Mouse (Mus musculus) Patski (cell line): ENCODE measurements at regions not wholly inside any gene's neighbourhood (a gene's known extent, or its start where the extent isn't known, plus 50 kb on each side); places are given as distances from the start of the nearest gene placed in this dataset.
A peak's percentile ranks its signal among the peaks of the same experiment; 100 is the strongest.

ENCODE experiments used
- ATAC-seq: fragments of 100-300 bp; one replicate; pipeline ENCODE4 v1.8.0; 2021
- CTCF ChIA-PET: fragments of 350-600 bp; sonication (Branson Sonifier 250); formaldehyde crosslinking; loops from one replicate; lab custom pipeline; 2022; ENCODE audit warnings: inconsistent platforms; lab: Charles Lee
- POLR2A ChIA-PET: fragments of 350-600 bp; sonication (Branson Sonifier 250); formaldehyde crosslinking; loops from one replicate; lab custom pipeline; 2022; ENCODE audit warnings: antibody characterized with exemption, inconsistent platforms; lab: Charles Lee
- DNase-seq: peaks from one replicate; pipeline ENCODE4 v3.0.0-alpha.2; 2011; ENCODE audit warnings: low read depth, low spot score
- H3K27me3 ChIP-seq: fragments of 371-371 bp; one replicate; pipeline ENCODE4 v1.5.1; 2021
- CTCF ChIP-seq: fragments of 100-300 bp; IDR thresholded peaks from one replicate; pipeline ENCODE4 v1.5.1; 2021
- in situ Hi-C: fragments of 300-500 bp; cut with MboI; formaldehyde crosslinking; loops from 3 replicates; pipeline ENCODE4 v1.11.1; 2018; ENCODE audit warnings: low pct_unique_long_range_greater_than_20kb, mixed read lengths

DNA sequence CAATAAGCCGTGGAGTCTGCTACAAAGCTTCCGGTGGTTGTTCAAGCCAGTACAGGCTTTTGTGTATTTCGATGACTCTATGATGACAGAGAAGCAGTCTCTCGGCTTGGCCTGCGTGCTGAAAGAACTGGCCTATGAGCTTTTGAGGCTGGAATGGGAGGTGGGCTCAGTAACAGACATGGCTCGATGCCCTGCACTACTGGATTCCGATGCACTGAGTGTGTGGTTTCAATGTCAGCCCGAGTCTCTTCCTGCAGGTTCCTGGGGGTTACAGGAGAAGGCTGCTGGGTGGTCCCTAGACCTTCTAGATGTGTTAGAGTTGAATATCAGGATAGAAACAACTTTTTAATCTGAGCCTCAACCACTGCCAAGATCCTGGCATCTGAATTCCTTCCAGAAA is 53.2 kb downstream of the Gm815 start:
- DNase-seq (no peak), ATAC-seq (no peak)
- no peak for TF ChIP-seq CTCF
- ChIA-PET CTCF (interaction anchor here (0.8 to 2.4 kb wide), 4 partner anchors 15 to 486 kb away, joined by 3 to 9 read pairs (median 4); no protein-coding TSS in a partner anchor), POLR2A (interaction anchor here (0.6 to 0.7 kb wide), 4 partner anchors 15 to 378 kb away, joined by 3 to 6 read pairs (median 3); no protein-coding TSS in a partner anchor)
- no peaks in the 10 kb centered on the region for H3K27me3 ChIP-seq
- in situ Hi-C loops: no loop called here

DNA sequence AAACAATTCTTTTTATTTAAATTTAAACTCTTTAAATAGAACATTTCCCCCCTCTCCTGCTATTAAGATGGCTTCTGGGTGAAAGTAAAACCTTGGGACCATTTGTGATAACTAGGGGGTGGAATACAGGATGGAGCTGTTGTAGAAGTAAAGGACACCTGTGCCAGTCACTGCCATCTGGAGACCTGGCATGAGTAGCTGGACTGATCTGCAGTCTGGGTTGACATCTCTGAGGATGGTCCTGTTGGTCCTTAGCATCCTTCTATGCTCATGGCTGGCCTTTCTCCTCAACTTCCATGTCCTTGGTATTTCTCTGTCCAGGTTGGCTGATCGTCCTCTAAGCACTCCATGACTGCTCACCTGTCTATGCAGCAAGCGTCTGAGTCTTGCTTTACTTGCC is 58.3 kb downstream of the Gm815 start:
- in situ Hi-C loops: no loop called here
- ChIA-PET CTCF (interaction anchor here (1.6 kb wide), 1 partner anchor 29 kb away, joined by 5 read pairs; no protein-coding TSS in a partner anchor), POLR2A (no interaction called here)
- H3K27me3 ChIP-seq: no peaks in the 10 kb centered on the region
- no peak for ATAC-seq
- no peak for DNase-seq
- no peak for TF ChIP-seq CTCF

DNA sequence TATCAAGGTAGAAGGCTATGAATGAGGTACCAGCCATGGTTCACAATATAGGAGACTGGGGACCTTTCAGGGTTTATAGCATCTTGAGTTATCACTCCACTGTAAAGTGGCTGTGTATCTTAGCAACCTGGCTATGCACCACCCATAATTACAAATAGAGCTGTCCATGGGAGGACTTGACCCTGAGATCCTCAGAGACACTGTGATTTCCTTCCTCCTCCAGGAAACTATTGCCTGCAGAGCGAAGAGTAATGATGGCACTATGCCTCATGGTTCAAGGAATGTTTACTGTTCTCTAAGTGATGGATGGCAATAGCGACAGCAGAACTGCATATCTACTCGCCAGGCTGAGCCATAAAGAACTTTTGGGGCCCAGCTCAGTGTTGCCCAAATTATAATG is 60.9 kb downstream of the Gm815 start:
- ChIA-PET CTCF (interaction anchor here (1.6 kb wide), 1 partner anchor 10 kb away, joined by 3 read pairs; no protein-coding TSS in a partner anchor), POLR2A (no interaction called here)
- DNase-seq (no peak), ATAC-seq (no peak)
- H3K27me3 ChIP-seq: no peaks in the 10 kb centered on the region
- no peak for TF ChIP-seq CTCF
- in situ Hi-C loops: no loop called here

DNA sequence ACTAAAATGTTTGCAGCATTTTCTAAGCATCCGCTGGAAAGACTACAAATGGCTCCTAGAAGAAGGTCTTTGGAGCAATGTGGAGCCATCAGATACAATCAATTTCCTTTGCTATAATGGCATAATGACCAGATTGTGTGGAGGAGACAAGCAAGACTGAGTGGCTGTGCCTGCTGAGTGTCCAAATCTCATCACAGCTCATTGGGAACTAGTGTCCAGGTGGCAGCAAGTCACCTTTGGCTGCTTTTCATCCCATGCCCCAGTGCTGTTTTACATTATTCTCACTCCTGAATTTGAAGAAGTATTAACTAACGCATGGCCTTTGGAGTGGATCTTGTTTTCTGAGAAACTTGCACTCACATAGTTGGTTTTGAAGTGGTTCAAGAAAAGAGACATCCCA is 62.8 kb downstream of the Gm815 start:
- ATAC-seq: no peak
- no peaks in the 10 kb centered on the region for H3K27me3 ChIP-seq
- ChIA-PET CTCF (no interaction called here), POLR2A (no interaction called here)
- DNase-seq: no peak
- TF ChIP-seq CTCF: no peak
- in situ Hi-C loops: no loop called here

DNA sequence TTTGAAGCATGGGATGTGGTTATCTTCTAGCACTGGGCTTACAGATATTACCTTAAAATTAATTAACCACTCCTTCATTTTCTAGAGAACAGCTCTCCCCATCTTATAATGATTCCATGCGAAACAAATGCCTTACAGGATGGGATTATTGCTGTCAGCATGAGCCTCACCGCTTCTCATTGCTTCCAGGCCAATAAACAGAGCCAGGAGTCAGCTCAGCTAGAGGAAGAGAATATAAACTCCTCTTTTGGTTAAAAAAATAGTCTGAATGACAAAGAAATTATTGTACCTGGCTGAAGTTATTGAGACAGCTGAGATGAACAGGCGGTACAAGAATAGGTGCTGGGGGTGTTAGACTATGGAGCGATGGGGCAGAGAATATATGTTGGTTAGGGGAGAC is 63.5 kb downstream of the Gm815 start:
- POLR2A ChIA-PET: no interaction called here
- TF ChIP-seq CTCF: no peak
- no peaks in the 10 kb centered on the region for H3K27me3 ChIP-seq
- DNase-seq (no peak), ATAC-seq (no peak)
- in situ Hi-C loops: no loop called here
- CTCF ChIA-PET: interaction anchor here (1.0 to 1.3 kb wide), 2 partner anchors 9 to 134 kb away, joined by 3 read pairs; no protein-coding TSS in a partner anchor

DNA sequence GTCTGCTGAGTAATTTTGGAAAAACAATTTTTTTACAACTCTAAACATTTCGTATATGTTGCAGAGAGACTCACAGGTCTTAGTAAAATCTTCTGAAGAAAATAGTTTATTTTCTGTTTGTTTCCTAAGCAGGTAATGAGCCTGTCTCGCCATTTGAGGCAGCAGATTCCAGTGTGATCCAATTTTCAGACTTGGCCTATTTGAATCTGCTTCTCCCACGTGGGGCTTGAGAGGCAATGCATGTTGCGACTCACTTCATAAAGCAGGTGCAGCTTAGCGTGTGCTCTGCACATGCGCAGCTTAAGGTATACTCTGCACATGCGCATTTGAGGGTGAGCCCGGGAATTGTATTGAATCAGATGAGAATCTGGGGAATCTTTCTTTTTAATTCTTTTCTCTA is 67.7 kb downstream of the Gm815 start:
- in situ Hi-C loops: no loop called here
- TF ChIP-seq CTCF: no peak
- ChIA-PET CTCF (interaction anchor here (1.3 to 1.9 kb wide), 3 partner anchors 12 to 19 kb away, joined by 3 to 9 read pairs (median 3); no protein-coding TSS in a partner anchor), POLR2A (interaction anchor here (0.6 kb wide), 1 partner anchor 15 kb away, joined by 6 read pairs; no protein-coding TSS in a partner anchor)
- no peaks in the 10 kb centered on the region for H3K27me3 ChIP-seq
- DNase-seq (no peak), ATAC-seq (no peak)

DNA sequence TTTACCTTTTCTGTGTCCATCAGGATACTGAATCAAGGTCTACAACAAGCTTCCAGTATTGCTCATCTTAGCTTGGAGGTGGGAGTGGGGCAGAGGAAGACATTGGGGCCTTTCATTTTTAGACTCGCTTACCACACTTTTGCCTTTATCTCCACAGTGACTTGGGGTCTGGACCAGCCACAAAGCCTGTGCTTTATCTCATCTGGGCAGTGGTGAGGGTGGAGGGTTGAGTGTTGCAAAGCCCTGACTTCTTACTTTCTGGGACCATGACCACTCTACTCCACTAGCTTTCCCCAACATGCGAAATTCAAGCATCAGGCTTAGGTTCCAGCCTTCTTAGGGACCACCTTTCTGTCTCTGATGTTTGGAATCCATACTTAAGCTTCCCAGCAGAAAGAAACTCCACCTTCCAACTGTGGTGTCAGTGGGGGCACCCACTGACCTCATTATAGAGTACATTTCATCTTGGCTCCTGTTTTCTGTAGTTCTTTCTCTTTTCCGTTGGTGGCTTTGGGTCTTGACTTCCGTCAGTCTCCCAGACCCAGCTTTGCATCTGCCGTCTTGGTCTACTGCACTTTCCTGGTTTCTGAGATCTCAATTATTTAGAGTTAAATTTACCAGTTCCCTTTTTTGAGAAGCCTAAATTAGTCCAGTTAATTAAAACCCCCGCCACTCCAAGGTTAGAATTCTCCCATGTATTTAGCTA is 80.5 kb downstream of the Gm815 start:
- DNase-seq (no peak), ATAC-seq (no peak)
- ChIA-PET CTCF (interaction anchor here (1.6 kb wide), 1 partner anchor 13 kb away, joined by 3 read pairs; no protein-coding TSS in a partner anchor), POLR2A (interaction anchor here (1.0 kb wide), 1 partner anchor 10 kb away, joined by 4 read pairs; no protein-coding TSS in a partner anchor)
- TF ChIP-seq CTCF: no peak
- in situ Hi-C loops: no loop called here
- H3K27me3 ChIP-seq: no peaks in the 10 kb centered on the region

DNA sequence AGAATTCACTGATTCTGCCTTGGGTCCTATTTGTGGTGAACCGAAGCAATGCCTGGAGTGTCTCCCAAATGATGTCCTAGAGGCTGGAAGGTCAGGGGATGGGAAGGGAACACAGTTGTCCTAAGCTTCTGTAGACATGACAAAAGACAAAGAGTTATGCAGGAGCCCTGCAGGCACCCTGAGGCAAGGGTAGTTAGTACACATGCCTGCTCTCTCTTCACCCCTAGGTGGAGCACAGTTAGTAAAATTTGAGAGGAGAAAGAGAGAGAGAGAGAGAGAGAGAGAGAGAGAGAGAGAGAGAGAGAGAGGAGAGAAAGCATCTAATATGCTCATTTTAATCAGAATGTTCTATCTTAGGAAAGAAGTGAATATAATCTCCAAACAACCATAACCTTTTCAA is 87.4 kb downstream of the Gm815 start:
- in situ Hi-C loops: no loop called here
- DNase-seq: no peak
- ChIA-PET POLR2A (no interaction called here), CTCF (interaction anchor here (0.7 to 1.2 kb wide), 6 partner anchors 9 to 224 kb away, joined by 3 to 5 read pairs (median 4); no protein-coding TSS in a partner anchor)
- H3K27me3 ChIP-seq: no peaks in the 10 kb centered on the region
- peak; percentile 67 for ATAC-seq
- peak; percentile 58 for TF ChIP-seq CTCF

DNA sequence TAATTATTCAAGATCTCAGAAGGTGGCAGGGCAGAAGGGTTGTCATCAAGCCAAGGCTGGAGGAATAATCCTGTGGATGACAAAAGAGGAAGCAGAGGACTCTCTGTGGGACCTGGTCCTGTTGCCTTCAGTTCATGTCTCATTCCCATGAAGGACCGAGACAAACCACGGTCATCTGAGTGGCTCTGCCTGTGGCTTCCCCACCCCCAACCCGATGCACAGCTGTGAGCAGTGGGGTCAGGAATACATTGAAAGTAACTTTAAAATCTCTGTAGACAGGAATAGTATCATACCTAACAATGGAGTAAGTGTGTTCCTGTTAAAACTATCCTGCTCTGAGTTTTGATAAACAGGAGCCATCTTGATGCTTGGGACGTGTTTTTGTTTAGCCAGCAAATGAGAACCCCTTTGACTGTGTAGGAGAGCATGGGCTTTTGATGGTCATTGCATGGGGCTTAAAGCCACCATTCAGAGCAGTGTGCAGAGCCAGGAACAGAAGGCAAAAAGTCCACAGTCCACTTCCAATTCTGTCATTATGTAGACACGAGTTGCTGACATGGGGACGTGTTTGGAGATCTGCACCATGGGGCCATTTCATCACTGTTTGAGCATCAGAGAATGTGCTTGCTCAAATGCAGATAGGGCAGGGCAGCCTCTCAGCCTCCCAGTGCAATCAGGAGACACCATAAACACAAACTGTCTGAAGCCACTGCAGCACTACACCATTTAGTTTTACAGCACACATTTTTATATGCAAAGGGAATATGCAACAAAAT is 88.3 kb downstream of the Gm815 start:
- ATAC-seq: no peak
- POLR2A ChIA-PET: no interaction called here
- no peak for TF ChIP-seq CTCF

DNA sequence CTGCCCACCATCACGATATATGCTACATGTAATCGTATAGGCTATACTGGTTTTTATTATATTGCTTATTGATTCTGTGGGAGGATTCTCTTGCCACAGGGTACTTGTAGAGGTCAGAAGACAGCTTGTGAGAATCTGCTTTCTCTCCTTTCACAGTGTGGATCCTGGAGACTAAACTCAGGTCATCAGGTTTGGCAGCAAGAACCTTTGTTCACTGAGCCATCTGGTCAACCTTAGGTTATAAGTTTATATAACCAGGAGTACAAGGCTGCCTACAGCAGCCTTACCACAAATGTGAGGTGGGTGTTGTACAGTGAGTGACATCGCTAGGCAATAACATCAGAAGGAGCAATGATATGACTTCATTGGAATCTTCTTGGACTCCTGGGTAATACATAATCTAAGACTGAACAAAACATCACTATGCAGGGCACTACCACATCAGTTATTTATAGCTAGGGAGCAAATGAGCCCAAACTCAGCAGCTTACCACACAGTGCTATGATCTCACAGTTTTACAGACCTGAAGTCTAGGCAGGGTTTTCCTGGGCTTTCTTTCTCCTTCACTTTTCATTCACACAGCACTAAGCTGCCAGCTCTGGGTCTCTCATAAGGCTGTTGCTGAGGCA is 89.0 kb downstream of the Gm815 start:
- ChIA-PET POLR2A (no interaction called here), CTCF (interaction anchor here (0.9 to 1.3 kb wide), 3 partner anchors 11 to 441 kb away, joined by 3 read pairs; no protein-coding TSS in a partner anchor)
- in situ Hi-C loops: no loop called here
- no peaks in the 10 kb centered on the region for H3K27me3 ChIP-seq
- ATAC-seq (peak; percentile 58), DNase-seq (no peak)
- TF ChIP-seq CTCF: no peak

More for the DNA sequence above, 88.3 kb downstream of the Gm815 start:
- DNase-seq: no peak
- in situ Hi-C loops: no loop called here
- no peaks in the 10 kb centered on the region for H3K27me3 ChIP-seq
- CTCF ChIA-PET: no interaction called here
